Mouse (Mus musculus) heart, adult 8-10 months (tissue): ENCODE results near the gene Cpne9. TPM values are rescaled to one million over a fixed set of nuclear protein-coding genes. Genes with fewer than 3 reads are reported as not detected.
A peak's percentile ranks its signal among the peaks of the same experiment; 100 is the strongest.

ENCODE experiments used
- DNase-seq: peaks from one replicate; pipeline ENCODE4 v3.0.0; 2022; ENCODE audit warnings: low spot score
- total RNA-seq, 4 experiments: library from RNA; stranded (reverse); gene quantifications; 2 replicates each; pipeline ENCODE4 v1.2.4; 2022

Cpne9 gene
- under 1 TPM in 1 of 4 experiments, not detected in 3; 0.25 TPM for total RNA-seq

- DNase-seq = no peak
Observed at GRCm38 (mm10) chr6:113282101-113282802, at the start of gene Cpne9. TSS of gene Cpne9 (plus strand) at chr6:113282307.

DNA sequence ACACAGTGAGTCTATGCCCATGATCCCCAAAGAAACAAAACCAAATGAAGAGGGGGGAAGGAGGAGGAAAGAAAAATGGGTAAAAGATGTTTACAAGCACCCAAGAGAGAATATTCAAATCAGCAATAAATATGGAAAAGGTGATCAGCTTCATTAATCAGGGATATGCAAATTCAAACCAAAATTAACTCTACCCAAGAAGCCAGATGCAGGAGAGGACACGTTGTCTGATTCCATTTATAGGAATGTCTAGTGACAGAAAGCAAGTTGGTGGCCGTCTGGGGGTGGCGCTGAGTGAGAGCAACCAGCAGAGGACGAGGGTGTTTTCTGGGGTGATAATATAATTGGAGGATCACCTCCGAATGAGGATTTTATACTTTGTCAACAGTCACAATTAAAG, 47.0 kb upstream of the Cpne9 start:
- no peak for DNase-seq

- peak; percentile 99 for DNase-seq
Observed at GRCm38 (mm10) chr6:113237542-113238270, 44.4 kb upstream of the Cpne9 start, which contains the start of gene Mtmr14. TSS of gene Mtmr14 (plus strand) at chr6:113237843.

GRCm38 (mm10) chr6:113238442-113238841, 43.7 kb upstream of the Cpne9 start:
- DNase-seq = no peak

GRCm38 (mm10) chr6:113242753-113243152, 39.4 kb upstream of the Cpne9 start:
- no peak for DNase-seq

DNA sequence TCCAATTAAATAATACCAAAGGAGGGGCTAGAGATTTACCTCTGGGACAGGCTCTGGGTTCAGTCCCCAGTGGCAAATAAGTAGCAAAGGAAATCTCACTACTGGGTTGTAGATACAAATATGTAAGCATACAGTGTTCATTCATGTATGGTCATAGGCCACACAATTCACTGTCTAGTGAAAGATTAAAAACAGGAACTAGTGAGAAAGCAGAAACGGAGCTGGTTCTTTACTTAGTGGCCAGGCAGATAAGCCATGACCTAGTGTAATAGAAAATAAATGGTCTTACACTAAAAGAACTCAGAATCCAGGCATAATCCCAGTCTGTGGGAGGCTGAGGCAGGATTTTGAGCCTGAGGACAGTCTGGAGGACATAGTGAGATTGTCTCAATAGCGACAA, 36.5 kb upstream of the Cpne9 start:
- no peak for DNase-seq

DNA sequence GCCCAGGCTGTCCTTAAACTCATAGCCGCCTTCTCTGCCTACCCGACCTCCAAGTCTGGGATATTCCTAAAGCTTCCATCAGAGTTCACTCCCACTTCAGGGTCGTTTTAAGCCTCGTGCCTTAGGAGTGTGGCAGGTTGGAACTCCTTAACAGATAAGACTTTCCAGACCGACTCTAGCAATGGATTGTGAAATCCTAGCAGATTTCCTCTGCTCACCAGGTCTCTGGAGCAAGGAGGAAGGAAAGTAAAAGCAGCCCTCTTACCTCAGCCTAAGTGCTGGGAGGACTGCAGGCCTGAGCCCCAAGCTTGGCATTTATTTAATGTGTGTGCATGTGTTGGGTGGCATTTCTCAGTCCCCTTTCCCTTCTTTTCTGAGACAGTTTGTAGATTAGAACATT, 31.3 kb upstream of the Cpne9 start:
- DNase-seq = no peak

DNA sequence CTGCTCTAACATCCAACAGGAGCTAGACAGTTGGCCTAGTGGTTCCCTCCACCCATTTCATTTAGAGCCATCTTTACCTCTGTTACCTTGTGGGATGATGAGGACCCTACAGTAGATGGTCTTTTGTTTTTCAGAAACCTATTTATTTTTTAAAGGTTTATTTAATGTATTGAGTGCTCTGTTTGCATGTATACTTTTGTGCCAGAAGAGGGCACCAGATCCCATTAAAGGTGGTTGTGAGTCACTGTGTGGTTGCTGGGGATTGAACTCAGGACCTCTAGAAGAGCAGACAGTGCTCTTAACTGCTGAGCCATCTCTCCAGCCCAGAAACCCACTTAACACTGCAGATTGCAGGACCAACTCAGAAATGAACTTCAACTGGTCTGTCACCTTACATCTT, 30.2 kb upstream of the Cpne9 start:
- no peak for DNase-seq

GRCm38 (mm10) chr6:113254899-113255298, 27.2 kb upstream of the Cpne9 start:
- peak; percentile 10 for DNase-seq

DNA sequence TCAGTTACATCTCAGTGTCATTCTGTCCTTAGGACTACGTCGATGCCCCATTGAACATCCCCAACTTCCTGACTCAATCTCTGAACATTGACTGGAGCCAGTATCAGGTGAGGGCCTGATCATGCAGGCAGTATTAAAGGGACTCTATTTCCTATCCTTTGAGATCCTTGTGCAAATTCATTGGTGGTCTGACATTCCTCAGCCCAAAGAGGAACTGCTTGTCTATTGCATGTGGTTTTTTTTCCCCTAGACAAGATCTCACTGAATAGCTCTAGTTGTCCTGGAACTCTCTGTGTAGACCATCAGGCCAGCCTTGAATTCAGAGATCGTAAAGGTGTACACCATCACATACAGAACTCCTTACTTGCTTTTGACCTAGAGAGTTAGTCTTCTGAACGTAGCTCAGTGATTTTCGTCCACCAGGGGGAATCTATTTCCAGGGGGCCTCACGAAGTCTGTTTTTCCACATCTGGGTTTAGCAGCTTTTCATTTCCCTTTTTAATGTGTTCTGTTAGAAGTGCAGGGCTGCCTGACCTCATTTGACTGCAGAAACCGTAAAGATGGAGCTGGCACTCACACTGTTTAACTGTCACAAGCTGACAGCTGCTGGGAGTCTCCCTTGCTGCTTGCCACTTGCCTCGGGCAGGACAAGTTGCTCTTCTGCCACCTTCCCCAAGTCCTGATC, 20.8 kb upstream of the Cpne9 start:
- no peak for DNase-seq

DNA sequence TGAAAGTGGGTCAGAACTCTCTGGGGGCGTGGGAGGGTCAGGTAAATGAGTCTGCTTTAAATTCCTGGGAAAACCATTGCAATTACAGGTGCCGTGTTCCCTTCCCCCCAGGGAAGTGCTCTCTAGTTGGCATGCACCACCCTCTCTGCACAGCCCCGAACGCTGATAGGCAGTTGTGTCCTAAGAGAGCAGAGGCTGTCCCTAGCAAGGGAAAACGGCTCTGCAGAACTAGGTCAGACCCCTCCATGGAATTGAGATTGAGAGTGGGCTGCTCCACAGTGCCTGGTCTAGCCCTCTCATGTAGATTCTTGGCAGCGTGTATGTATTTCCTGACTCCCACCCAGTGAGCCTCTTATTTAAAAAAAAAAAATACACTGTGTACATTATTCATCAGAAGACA, 18.6 kb upstream of the Cpne9 start:
- DNase-seq = no peak

DNA sequence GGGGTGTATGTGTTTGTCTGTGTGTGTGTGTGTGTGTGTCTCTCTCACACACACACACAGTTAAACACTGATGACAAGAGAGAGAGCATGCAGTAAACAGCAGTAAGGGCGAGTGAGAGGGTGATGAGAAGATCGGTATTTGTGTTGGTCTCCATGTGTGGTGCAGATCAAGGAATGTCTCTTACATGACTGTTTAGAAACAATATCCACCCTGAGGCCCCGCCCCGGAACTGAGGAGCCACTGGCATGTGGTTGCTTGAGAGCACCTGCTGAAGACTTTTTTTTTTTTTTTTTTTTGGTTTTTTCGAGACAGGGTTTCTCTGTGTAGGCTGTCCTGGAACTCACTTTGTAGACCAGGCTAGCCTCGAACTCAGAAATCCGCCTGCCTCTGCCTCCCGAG, 17.7 kb upstream of the Cpne9 start:
- DNase-seq = no peak

- DNase-seq = no peak
Observed at GRCm38 (mm10) chr6:113266996-113267655, 15.0 kb upstream of the Cpne9 start.

DNA sequence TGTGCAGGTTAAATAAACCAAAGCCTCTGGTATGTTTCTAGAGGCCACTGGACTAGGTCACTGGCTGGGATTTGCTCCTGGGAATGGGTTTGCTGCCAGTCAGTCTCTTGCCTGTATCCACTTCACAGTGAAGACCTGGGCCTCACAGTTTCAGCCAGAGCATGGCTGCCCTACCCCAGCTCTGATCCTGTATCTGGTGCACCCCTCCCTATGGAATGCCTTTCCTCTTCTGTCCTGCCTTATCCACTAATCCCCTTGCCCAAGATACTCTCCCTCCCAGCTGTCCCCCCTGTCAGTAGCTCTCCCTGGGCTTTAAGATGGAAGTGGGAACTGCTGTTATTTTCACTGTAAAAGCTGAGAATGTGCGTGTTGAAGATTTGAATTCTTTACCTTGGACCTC, 14.1 kb upstream of the Cpne9 start:
- no peak for DNase-seq

GRCm38 (mm10) chr6:113272365-113272764, 9.7 kb upstream of the Cpne9 start:
- no peak for DNase-seq

DNA sequence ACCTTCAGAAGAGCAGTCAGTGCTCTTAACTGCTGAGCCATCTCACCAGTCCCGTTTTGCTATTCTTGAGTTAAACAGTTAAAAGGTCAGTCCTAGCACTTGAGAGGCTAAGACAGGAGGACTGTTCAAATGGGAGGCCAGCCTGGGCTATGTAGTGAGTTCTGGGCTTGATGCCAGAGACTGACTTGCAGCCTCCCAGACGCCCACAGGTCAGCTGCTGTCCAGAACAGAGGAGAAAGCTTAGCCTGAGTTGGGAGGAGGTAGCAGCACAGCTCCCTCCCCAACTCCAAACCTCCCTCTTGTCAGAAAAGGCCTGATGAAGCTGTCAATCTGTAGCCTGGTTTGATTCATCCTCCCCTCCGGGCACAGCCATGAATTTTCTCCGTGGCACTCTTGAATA, 5.3 kb upstream of the Cpne9 start:
- DNase-seq = no peak

- DNase-seq = no peak
Observed at GRCm38 (mm10) chr6:113281676-113282075, 431 bp upstream of the Cpne9 start.

DNA sequence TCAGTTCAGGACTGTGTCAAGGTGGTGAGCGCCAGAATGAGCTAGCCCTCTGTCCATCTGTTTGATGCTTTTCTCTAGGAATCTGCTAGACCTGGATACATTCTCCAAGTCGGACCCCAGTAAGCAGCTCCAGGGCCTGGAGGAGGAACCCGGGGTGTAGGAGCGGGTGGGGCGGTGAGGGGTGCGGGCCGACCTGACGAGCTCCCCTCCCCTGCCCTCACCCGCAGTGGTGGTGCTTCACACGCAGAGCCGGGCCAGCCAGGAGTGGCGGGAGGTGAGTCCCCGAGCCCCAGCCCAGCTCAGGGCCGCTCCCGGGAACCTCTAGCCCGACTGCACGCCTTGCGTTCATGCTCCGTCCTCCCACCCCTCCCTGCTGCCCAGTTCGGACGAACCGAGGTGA, 862 bp downstream of the Cpne9 start:
- DNase-seq = no peak

DNA sequence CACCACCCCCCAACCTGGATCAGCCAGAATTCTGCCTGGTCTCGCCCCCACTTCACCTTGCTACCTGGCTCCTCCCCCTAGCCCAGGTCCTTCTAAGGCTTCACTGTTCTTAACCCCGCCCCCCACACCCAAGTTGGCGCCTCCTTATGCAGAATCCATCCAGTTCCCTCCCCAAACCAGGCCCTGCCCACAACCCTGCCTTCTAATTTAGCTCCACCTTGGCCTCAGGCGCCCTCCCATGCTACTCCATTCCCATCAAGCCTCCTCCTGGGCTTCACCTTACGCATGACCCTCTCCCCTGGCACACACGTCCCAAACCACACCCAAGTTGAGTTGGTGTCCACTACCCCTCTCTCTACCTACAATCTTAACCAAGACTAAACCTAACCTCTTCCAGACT, 1.4 kb downstream of the Cpne9 start:
- no peak for DNase-seq

DNA sequence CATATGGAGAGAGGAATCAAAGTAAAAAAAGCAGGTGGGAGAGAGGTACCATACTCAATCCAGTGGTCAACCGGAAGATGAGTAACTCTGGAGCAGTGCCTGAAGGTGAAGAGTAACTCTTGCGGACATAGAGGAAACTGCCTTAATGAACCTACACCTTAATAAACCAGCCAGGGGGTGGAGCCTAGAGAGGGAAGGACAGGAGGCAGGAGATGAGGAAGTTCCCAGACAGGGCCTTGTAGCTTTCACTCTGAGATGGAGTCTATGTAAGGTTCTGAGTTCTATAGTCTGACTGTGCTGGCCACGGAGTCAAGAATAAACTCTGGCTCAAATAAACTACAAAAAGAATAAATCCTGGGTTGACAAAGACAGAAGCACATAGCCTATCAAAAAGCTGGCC, 2.8 kb downstream of the Cpne9 start:
- no peak for DNase-seq

GRCm38 (mm10) chr6:113286316-113286715, 4.2 kb downstream of the Cpne9 start:
- no peak for DNase-seq

GRCm38 (mm10) chr6:113287236-113287635, 5.1 kb downstream of the Cpne9 start:
- DNase-seq = no peak
